ENCODE assay signal across 8 mouse cellular contexts in genomic region chr19:46529601-46530448, GRCm38 (mm10). TPM values are rescaled to one million over a fixed set of nuclear protein-coding genes. Genes with fewer than 3 reads are reported as not detected.
A peak's percentile ranks its signal among the peaks of the same experiment; 100 is the strongest.
DNase-seq lines count a peak whose midpoint lies in the region; ATAC-seq and TF ChIP-seq lines count a peak whose summit lies in the region.

No protein-coding gene starts in this region.

- no peaks in the 10 kb centered on the region for H3K79me2 ChIP-seq in C2C12 (ENCODE audit: control insufficient read depth, insufficient read depth)

- H3K4me3 ChIP-seq in C2C12 (ENCODE audit: insufficient read depth, poor library complexity, severe bottlenecking): no peak overlapping the region
- H3K4me3 ChIP-seq in forebrain, postnatal 0 days (ENCODE audit: low read depth, low read length): no peak overlapping the region
- no peak overlapping the region; the same call in 1 of the 2 replicates for H3K4me3 ChIP-seq in limb, embryonic 13.5 days
- no peak overlapping the region for H3K4me3 ChIP-seq in stomach, embryonic 16.5 days (replicated peaks; ENCODE audit: low read length)

- ATAC-seq in forebrain, postnatal 0 days: no peak
- no peak for ATAC-seq in limb, embryonic 13.5 days (ENCODE audit: low FRiP score, low read depth)
- ATAC-seq in stomach, embryonic 16.5 days (ENCODE audit: insufficient read depth, low FRiP score): no peak

- H3K4me2 ChIP-seq in forebrain, postnatal 0 days (ENCODE audit: low read depth): peak overlapping the region; percentile 57
- H3K4me2 ChIP-seq in limb, embryonic 13.5 days (replicated peaks): peak overlapping the region; percentile 64
- H3K4me2 ChIP-seq in stomach, embryonic 16.5 days (ENCODE audit: low read depth, low read length): peak overlapping the region; percentile 47

- no peaks in the 10 kb centered on the region for H3K36me3 ChIP-seq in C2C12 (ENCODE audit: control insufficient read depth, insufficient read depth)
- no peaks in the 10 kb centered on the region for H3K36me3 ChIP-seq in forebrain, postnatal 0 days (ENCODE audit: insufficient read depth)
- H3K36me3 ChIP-seq in limb, embryonic 13.5 days: peaks cover 5% of the 10 kb centered on the region; the same call in 1 of the 2 replicates
- no peaks in the 10 kb centered on the region for H3K36me3 ChIP-seq in stomach, embryonic 16.5 days (ENCODE audit: control insufficient read depth, insufficient read depth, low read length)

- DNase-seq in cerebellum, postnatal 25 days: peak; percentile 20 to 21
- no peak for DNase-seq in cerebellum, adult 9-10 months
- peak; percentile 38 for DNase-seq in forebrain, postnatal 0 days
- DNase-seq in MN1 (ENCODE audit: low spot score): no peak
- DNase-seq in layer of hippocampus, adult 11-12 months (ENCODE audit: low spot score): no peak

- no peaks in the 10 kb centered on the region for H3K79me3 ChIP-seq in C2C12 (ENCODE audit: low read depth)

- 12% methylated on average over 13 of the region's 13 CpGs for WGBS in forebrain, postnatal 0 days
- WGBS in limb, embryonic 13.5 days: 10% methylated on average over 13 of the region's 13 CpGs
- 27% methylated on average over 13 of the region's 13 CpGs for WGBS in stomach, embryonic 16.5 days

- H3K9ac ChIP-seq in forebrain, postnatal 0 days: peak overlapping the region; percentile 25; the same call in 1 of the 2 replicates
- peak overlapping the region; percentile 43 for H3K9ac ChIP-seq in limb, embryonic 13.5 days
- peak overlapping the region; percentile 64 for H3K9ac ChIP-seq in stomach, embryonic 16.5 days (ENCODE audit: low read length)

- TF ChIP-seq CTCF in C2C12 (IDR thresholded peaks at IDR 0.05; ENCODE audit: control insufficient read depth, insufficient read depth, insufficient read length): no peak
- 0 out of 2 replicates have a peak, but pooled peaks have one; percentile 2 for TF ChIP-seq CTCF in forebrain, postnatal 0 days (IDR thresholded peaks at IDR 0.05; ENCODE audit: low read depth)

- peaks cover 69% of the 10 kb centered on the region for H3K4me1 ChIP-seq in forebrain, postnatal 0 days (ENCODE audit: insufficient read depth)
- peaks cover 87% of the 10 kb centered on the region for H3K4me1 ChIP-seq in limb, embryonic 13.5 days
- peaks cover 68% of the 10 kb centered on the region for H3K4me1 ChIP-seq in stomach, embryonic 16.5 days (ENCODE audit: control insufficient read depth, insufficient read depth, low read length)

- peak overlapping the region; percentile 72 for H3K27ac ChIP-seq in forebrain, postnatal 0 days (ENCODE audit: low read depth, low read length)
- peak overlapping the region; percentile 73 for H3K27ac ChIP-seq in limb, embryonic 13.5 days
- peak overlapping the region; percentile 84 for H3K27ac ChIP-seq in stomach, embryonic 16.5 days (ENCODE audit: low read length)

- no peaks in the 10 kb centered on the region for H3K9me3 ChIP-seq in forebrain, postnatal 0 days (ENCODE audit: low read length)
- no peaks in the 10 kb centered on the region for H3K9me3 ChIP-seq in limb, embryonic 13.5 days
- no peaks in the 10 kb centered on the region for H3K9me3 ChIP-seq in stomach, embryonic 16.5 days (replicated peaks; ENCODE audit: control insufficient read depth, low read length)

- peak overlapping the region; percentile 18 for H3ac ChIP-seq in C2C12 (ENCODE audit: control insufficient read depth, insufficient read length, low read depth)

- H3K27me3 ChIP-seq in C2C12 (ENCODE audit: control insufficient read depth, insufficient read depth, insufficient read length): no peaks in the 10 kb centered on the region
- no peaks in the 10 kb centered on the region for H3K27me3 ChIP-seq in forebrain, postnatal 0 days (ENCODE audit: insufficient read depth, low read length)
- no peaks in the 10 kb centered on the region for H3K27me3 ChIP-seq in limb, embryonic 13.5 days
- no peaks in the 10 kb centered on the region for H3K27me3 ChIP-seq in stomach, embryonic 16.5 days (ENCODE audit: control insufficient read depth, insufficient read depth, low read length)

TF ChIP-seq in C2C12, 6 proteins besides CTCF, POLR2A, EP300 and RAD21:
- TF ChIP-seq FOSL1 (IDR thresholded peaks at IDR 0.05; ENCODE audit: insufficient read depth, low read length, poor library complexity, severe bottlenecking) (no peak), MYOD1 (IDR thresholded peaks at IDR 0.05; ENCODE audit: control insufficient read depth, insufficient read length, low read depth) (no peak), USF1 (IDR thresholded peaks at IDR 0.05; ENCODE audit: low read depth) (no peak), CEBPB (IDR thresholded peaks at IDR 0.05; ENCODE audit: low read depth) (no peak), MAX (IDR thresholded peaks at IDR 0.05) (no peak), MYOG (IDR thresholded peaks at IDR 0.05; ENCODE audit: control insufficient read depth, extremely low read depth, insufficient read length) (no peak)

RNA-seq across cellular contexts. Expression of gene Trim8, which starts 28.3 kb away (rescaled TPM):
- polyA plus RNA-seq in C2C12 (2012; fragmentation: generic; extraction: Trizol): 26.8 TPM
- 68.6 and 76.5 TPM in 2 replicates for total RNA-seq in forebrain, postnatal 0 days (2014; rRNA removed)
- 25.9 and 28.2 TPM in 2 replicates for polyA plus RNA-seq in forebrain, postnatal 0 days (2015; fragmentation: Nextera tagmentation; extraction: Ambion mirVana)
- polyA plus RNA-seq in limb, embryonic 13.5 days (2015; fragmentation: Nextera tagmentation; extraction: Ambion mirVana): 13.6 and 14.2 TPM in 2 replicates
- polyA plus RNA-seq in stomach, embryonic 16.5 days (2015; fragmentation: Nextera tagmentation; extraction: Ambion mirVana): 11.8 and 16.2 TPM in 2 replicates

RNA-seq across cellular contexts. Expression of gene Arl3, which starts 43.2 kb away (rescaled TPM):
- polyA plus RNA-seq in C2C12 (2012; fragmentation: generic; extraction: Trizol): 81.4 TPM
- total RNA-seq in forebrain, postnatal 0 days (2014; rRNA removed): 98.1 and 138 TPM in 2 replicates
- 184 and 202 TPM in 2 replicates for polyA plus RNA-seq in forebrain, postnatal 0 days (2015; fragmentation: Nextera tagmentation; extraction: Ambion mirVana)
- 178 and 183 TPM in 2 replicates for polyA plus RNA-seq in limb, embryonic 13.5 days (2015; fragmentation: Nextera tagmentation; extraction: Ambion mirVana)
- 98.1 and 105 TPM in 2 replicates for polyA plus RNA-seq in stomach, embryonic 16.5 days (2015; fragmentation: Nextera tagmentation; extraction: Ambion mirVana)

RNA-seq across cellular contexts. Expression of gene Sfxn2, which starts 43.3 kb away (rescaled TPM):
- polyA plus RNA-seq in C2C12 (2012; fragmentation: generic; extraction: Trizol): 1.4 TPM
- total RNA-seq in forebrain, postnatal 0 days (2014; rRNA removed): 8.0 and 12.6 TPM in 2 replicates
- 8.2 and 10.6 TPM in 2 replicates for polyA plus RNA-seq in forebrain, postnatal 0 days (2015; fragmentation: Nextera tagmentation; extraction: Ambion mirVana)
- polyA plus RNA-seq in limb, embryonic 13.5 days (2015; fragmentation: Nextera tagmentation; extraction: Ambion mirVana): 27.8 and 28.1 TPM in 2 replicates
- 16.6 and 19.3 TPM in 2 replicates for polyA plus RNA-seq in stomach, embryonic 16.5 days (2015; fragmentation: Nextera tagmentation; extraction: Ambion mirVana)

Comparison
In these comparisons a context has a peak if more than half of its experiments do, and no peak if none do; other contexts are left out.
1. DNase-seq: peak in cerebellum, postnatal 25 days (2 of 2) and forebrain, postnatal 0 days (single experiment); none in cerebellum, adult 9-10 months (single experiment), MN1 (single experiment) and layer of hippocampus, adult 11-12 months (single experiment).
2. Peak in every context shown above with its lines, with median percentiles within 50 percentile points of each other: H3K27ac ChIP-seq, H3K4me2 ChIP-seq and H3K9ac ChIP-seq.